Mouse (Mus musculus) brain, embryonic 14.5 days (tissue): ENCODE results near the gene Itih3.

Source experiments
- CTCF ChIP-seq: fragments of 200-500 bp; IDR thresholded peaks from 2 replicates; pipeline ENCODE4 v1.5.1; 2012; ENCODE audit warnings: inconsistent platforms, mild to moderate bottlenecking, moderate library complexity, borderline replicate concordance; ENCODE audit not compliant: insufficient read depth, insufficient read length; ENCODE audit errors: extremely low read depth
- POLR2A ChIP-seq: fragments of 200-500 bp; IDR thresholded peaks from 2 replicates; pipeline ENCODE4 v1.6.1; 2012; ENCODE audit warnings: mild to moderate bottlenecking, inconsistent platforms, borderline replicate concordance; ENCODE audit not compliant: poor library complexity, insufficient read depth, insufficient read length, severe bottlenecking; ENCODE audit errors: extremely low read depth

- TF ChIP-seq CTCF: no peak
- TF ChIP-seq POLR2A: no peak
These were observed 36.8 kb upstream of the Itih3 start for GRCm38 (mm10) chr14:30960366-30960765.
